Mouse (Mus musculus) stomach, postnatal 0 days (tissue): Measurements from ENCODE around the gene Tagap1. TPM values are rescaled to one million over a fixed set of nuclear protein-coding genes. Genes with fewer than 3 reads are reported as not detected.
"Not testable (repeated sequence)": the region's sequence is repeated elsewhere in the genome, so short reads cannot be mapped to it uniquely, and the experiment has no call there.

Experiments used
- ATAC-seq: fragments of 200-750 bp; cut with Nextera tagmentation; 2 replicates; pipeline ENCODE4 v1.8.0; 2017; ENCODE audit not compliant: low FRiP score, low TSS enrichment
- DNase-seq: peaks from one replicate; pipeline ENCODE4 v3.0.0-alpha.2; 2016; ENCODE audit warnings: low spot score
- H3K27ac ChIP-seq: fragments of 300-500 bp; sonication (generic); replicated peaks from 2 replicates; pipeline ENCODE4 v1.5.1; 2014; ENCODE audit warnings: mild to moderate bottlenecking, control low read depth
- H3K27me3 ChIP-seq: fragments of 300-500 bp; sonication (generic); 2 replicates; pipeline ENCODE4 v1.6.1; 2014; ENCODE audit warnings: low read length; ENCODE audit not compliant: control insufficient read depth, insufficient read depth
- H3K36me3 ChIP-seq: fragments of 300-500 bp; sonication (generic); 2 replicates; pipeline ENCODE4 v1.6.1; 2014; ENCODE audit warnings: low read length, mixed read lengths; ENCODE audit not compliant: control insufficient read depth, insufficient read depth
- H3K4me1 ChIP-seq: fragments of 300-500 bp; sonication (generic); replicated peaks from 2 replicates; pipeline ENCODE4 v1.6.1; 2014; ENCODE audit warnings: antibody characterized with exemption; ENCODE audit not compliant: control insufficient read depth, insufficient read depth
- H3K4me2 ChIP-seq: fragments of 300-500 bp; sonication (generic); replicated peaks from 2 replicates; pipeline ENCODE4 v1.6.1; 2014; ENCODE audit warnings: low read depth, mild to moderate bottlenecking, control low read depth, moderate library complexity
- H3K4me3 ChIP-seq: fragments of 300-500 bp; sonication (generic); 2 replicates; pipeline ENCODE4 v1.5.1; 2014; ENCODE audit warnings: low read depth, low read length, control low read depth
- H3K9ac ChIP-seq: fragments of 300-500 bp; sonication (generic); 2 replicates; pipeline ENCODE4 v1.6.1; 2014; ENCODE audit warnings: mild to moderate bottlenecking, low read length, control low read depth, mixed read lengths
- H3K9me3 ChIP-seq: fragments of 300-500 bp; sonication (generic); 2 replicates; pipeline ENCODE4 v1.6.1; 2016; ENCODE audit warnings: low read length; ENCODE audit not compliant: control insufficient read depth
- CTCF ChIP-seq: IDR thresholded peaks from 2 replicates; pipeline ENCODE4 v1.5.1; 2016; ENCODE audit warnings: antibody characterized with exemption, low read depth, mild to moderate bottlenecking, moderate library complexity
- WGBS: fragments of 180-500 bp; shearing (Covaris S2); extraction: QIAGEN DNeasy Blood & Tissue Kit; methylation state at CpG from one replicate; pipeline ENCODE4 v1.1.7; 2014; 5-methylcytosine and 5-hydroxymethylcytosine counted together
- polyA plus RNA-seq: library from polyadenylated mRNA; unstranded; fragments of >200 nt; fragmentation: Nextera tagmentation; extraction: Ambion mirVana; gene quantifications from 2 replicates; pipeline ENCODE4 v1.2.1, GENCODE M21; 2015

Tagap1 gene
- polyA plus RNA-seq, 1 experiment from 2014 or later, result 17.5 TPM

DNA sequence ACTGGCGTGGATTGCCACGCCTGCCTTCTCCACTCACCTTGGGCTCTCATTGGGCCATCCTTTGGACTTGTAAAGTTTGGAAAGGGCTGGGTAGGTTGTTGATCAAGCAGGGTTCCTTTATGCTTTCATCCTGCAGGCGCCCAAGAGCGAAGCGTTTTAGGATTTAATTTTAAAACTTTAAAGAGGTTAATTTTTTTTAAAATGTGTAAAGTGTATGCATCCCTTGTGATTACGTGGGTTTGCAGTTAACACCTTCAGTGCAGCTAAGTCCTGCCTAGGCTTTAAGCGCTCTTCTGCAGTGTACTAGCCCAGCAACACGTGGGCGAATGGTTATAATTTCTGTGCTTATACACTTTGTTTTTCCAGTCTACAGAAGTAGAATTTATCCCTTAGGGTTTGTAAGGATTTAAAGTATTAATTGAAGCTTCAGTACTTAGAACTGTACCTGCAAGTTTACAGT lies 12.2 kb downstream of the Tagap1 start:
- Histone ChIP-seq H3K4me3 (peak overlapping the region; percentile 49), H3K9ac (peak overlapping the region; percentile 54), H3K4me2 (peak overlapping the region; percentile 64)
- not testable (repeated sequence) for H3K9me3 ChIP-seq, H3K27ac ChIP-seq, H3K4me1 ChIP-seq, H3K36me3 ChIP-seq, DNase-seq, H3K27me3 ChIP-seq
- peak; percentile 33 for ATAC-seq
- 5% methylated on average over 9 of the region's 9 CpGs for WGBS

DNA sequence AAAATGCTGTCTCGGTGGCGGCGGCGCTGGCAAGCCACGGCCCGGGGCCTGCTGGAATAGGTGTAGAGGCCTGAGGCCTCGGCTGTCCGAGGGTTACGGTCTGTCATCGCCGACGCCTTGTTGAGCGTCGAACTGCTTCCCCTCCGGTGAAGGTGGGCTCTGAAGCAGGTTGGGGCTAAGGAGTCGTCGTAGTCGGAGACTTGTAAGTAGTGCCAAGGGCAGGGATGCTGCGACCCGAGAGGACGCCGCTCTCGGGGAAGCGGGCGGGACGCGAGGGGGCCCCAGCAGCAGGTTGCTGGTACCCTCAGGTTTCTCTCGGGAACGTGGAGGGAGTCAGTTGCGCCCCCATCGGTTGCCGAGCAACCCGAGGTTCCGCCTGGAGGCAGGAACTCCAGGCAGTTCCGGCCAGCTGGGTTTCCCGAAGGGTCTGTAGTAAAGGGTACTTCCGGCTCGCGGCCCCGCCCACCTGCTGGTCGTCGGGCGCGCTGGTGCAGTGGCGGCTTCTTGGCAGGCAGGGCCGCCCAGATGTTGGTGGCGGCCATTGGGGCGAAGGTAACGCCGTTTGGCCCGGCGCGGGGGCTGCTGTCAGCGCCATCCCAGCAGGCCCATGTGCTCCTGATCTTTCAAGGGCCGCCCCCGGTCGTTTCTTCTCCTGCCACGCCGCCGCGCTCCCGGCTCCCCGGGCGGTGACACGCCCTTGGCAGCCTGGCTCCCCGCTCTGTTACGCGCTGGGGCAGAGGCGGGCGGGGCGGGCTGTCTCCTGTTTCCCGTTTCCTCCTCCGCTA lies 12.8 kb downstream of the Tagap1 start, which contains the start of gene Rsph3b:
Gene Rsph3b (minus strand): TSS at position 699 of the 785 bp plus-strand sequence.
- DNase-seq, result peak; percentile 93
- peak; percentile 95 for ATAC-seq
- H3K27ac ChIP-seq, result peak within 1 kb of the TSS; percentile 82
- H3K4me1 ChIP-seq, H3K9me3 ChIP-seq, H3K36me3 ChIP-seq, H3K27me3 ChIP-seq: not testable (repeated sequence)
- H3K4me3 ChIP-seq, result peak within 1 kb of the TSS; percentile 49
- peak; percentile 37; the same call in 1 of the 2 replicates for TF ChIP-seq CTCF
- under 1% methylated on average over 54 of the region's 73 CpGs for WGBS
- peak within 1 kb of the TSS; percentile 64 for H3K4me2 ChIP-seq
- H3K9ac ChIP-seq, result peak within 1 kb of the TSS; percentile 54

DNA sequence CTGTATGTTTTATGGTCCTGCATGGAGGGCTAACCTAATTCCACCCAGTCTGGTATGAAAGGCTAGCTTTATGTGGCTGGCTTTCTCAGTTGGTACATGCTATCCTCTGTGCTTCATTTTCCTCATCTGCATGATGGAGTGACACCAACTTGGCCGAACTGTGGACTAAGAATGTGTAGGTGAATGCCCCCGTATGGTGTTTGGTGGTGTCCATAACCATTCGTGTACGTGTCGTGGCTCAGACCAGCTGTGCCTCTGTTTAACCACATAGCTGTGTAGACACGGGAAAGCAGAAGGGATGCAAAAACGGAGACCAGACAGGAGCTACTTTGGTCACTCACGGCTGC lies 13.3 kb downstream of the Tagap1 start:
- 0 out of 2 replicates have a peak, but pooled peaks have one; percentile 1 for ATAC-seq
- H3K4me3 ChIP-seq, H3K27me3 ChIP-seq, H3K36me3 ChIP-seq, H3K9ac ChIP-seq, H3K4me1 ChIP-seq, DNase-seq, H3K27ac ChIP-seq, H3K9me3 ChIP-seq: not testable (repeated sequence)
- no CpG with 5 or more reads among the region's 8 CpGs for WGBS
- H3K4me2 ChIP-seq, result peak overlapping the region; percentile 64

DNA sequence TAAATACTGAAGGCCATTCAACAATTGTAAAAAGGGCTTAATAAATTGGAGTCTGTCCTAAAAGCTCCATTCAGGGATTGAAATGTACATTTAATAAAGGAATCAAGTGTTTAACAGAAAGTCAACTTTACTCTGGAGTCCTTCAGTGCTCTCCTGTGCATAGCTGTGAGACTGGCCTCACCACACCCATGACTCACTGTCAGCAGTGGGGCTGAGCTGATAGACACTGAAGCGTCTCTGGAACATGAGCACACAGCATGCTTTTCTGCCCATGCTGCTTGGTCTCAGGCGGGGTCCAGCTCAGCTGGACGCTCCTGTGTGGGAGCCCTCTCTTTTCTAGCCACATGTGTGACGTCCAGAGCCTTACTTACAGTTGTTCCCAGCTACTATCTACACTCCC lies 18.4 kb downstream of the Tagap1 start:
- H3K9me3 ChIP-seq, H3K27ac ChIP-seq, DNase-seq, H3K4me3 ChIP-seq, H3K27me3 ChIP-seq, H3K36me3 ChIP-seq, H3K9ac ChIP-seq, H3K4me2 ChIP-seq, H3K4me1 ChIP-seq: not testable (repeated sequence)
- ATAC-seq, result peak; percentile 83
- WGBS, result no CpG with 5 or more reads among the region's 4 CpGs

DNA sequence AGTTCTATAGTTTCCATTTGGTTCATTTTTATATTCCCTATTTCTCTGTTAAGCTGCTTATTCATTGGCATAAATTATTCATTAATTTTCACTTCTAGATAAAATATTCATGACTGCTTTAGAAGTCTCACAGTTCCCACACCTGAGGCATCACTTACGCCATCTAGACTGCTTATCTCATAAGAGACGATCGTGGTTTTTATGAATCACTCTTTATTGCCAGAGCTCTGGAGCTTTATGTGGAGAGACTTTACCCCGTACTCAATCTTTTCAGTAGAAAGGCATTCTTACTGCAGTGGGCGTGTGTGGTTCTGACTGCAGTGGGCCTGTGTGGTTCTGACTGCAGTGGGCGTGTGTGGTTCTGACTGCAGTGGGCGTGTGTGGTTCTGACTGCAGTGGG lies 29.3 kb downstream of the Tagap1 start:
- not testable (repeated sequence) for H3K27ac ChIP-seq, H3K9me3 ChIP-seq, DNase-seq, H3K4me3 ChIP-seq, H3K36me3 ChIP-seq, ATAC-seq, H3K9ac ChIP-seq, H3K27me3 ChIP-seq, H3K4me2 ChIP-seq, H3K4me1 ChIP-seq
- WGBS, result 82% methylated on average over 6 of the region's 7 CpGs

DNA sequence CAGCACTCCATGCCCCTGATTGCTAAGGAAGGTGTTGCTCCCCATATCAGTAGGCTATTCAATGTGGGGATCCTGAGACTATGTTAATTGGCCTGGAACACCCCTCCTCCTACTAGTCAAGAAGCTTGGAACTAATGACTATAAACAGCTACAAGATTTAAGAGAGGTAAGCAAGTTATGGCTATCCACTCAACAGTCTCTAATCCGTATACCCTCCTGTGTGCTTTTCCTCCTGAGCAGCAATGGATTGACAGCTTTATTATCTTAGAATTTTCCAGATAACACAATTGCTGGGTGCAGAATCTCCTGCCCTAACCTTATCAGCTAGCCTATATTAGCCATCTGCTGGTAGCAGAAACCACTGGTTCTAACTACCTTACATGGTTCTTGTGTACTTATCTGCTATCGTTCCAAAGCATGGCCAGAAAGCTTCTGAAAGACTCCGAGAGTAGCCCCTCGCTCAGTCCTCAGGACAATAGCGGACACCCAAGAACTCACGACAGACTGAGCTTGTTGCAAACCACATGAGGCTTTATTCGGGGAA lies 40.5 kb downstream of the Tagap1 start:
- H3K27ac ChIP-seq, H3K4me2 ChIP-seq, H3K36me3 ChIP-seq, H3K27me3 ChIP-seq, H3K9ac ChIP-seq, H3K9me3 ChIP-seq, H3K4me1 ChIP-seq, H3K4me3 ChIP-seq, ATAC-seq, DNase-seq: not testable (repeated sequence)
- 83% methylated on average over 7 of the region's 7 CpGs for WGBS

DNA sequence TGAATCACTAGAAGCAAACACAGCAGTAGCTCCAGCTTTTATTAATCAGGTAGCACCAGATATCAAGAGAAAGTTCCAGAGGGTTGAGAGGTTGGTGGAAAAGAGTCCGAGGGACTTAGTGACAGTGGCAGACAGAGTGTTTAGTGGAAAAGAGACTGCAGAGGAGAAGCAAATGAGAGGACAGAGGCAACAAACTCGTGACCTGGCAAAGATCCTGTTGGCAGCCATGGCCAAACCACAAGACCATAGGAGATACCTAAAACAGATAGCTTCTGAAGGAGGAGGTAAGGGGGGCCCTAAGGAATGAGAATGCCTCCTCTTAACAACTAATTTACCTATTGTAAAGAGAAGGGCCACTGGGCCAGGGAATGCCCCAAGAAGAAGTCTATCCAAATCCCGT lies 41.6 kb downstream of the Tagap1 start:
- not testable (repeated sequence) for H3K9ac ChIP-seq, H3K4me1 ChIP-seq, H3K27ac ChIP-seq, H3K27me3 ChIP-seq, DNase-seq, H3K9me3 ChIP-seq, H3K36me3 ChIP-seq, H3K4me2 ChIP-seq, H3K4me3 ChIP-seq, ATAC-seq
- 94% methylated on average over 3 of the region's 3 CpGs for WGBS

DNA sequence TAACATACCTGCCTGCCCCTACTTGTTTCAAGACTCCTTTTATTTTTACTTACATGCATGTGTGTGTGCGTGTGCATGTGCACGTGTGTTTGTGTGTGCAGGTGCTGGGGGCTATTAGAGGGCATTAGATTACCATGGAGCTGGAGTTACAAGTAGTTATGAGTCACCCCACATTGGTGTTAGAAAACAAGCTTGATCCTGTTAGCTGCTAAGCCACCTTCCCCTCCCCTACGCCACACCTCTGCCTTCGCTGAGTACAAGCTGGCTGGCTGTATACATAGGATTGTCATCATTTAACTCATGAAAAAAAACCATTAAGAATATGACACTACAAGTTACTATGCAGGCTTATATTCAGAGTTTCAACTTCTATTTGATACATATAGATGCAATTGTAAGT lies 45.7 kb downstream of the Tagap1 start:
- H3K4me3 ChIP-seq, H3K4me2 ChIP-seq, H3K9me3 ChIP-seq, H3K27me3 ChIP-seq, H3K9ac ChIP-seq, H3K4me1 ChIP-seq, H3K36me3 ChIP-seq, DNase-seq, H3K27ac ChIP-seq: not testable (repeated sequence)
- WGBS, result 75% methylated on average over 2 of the region's 4 CpGs
- ATAC-seq, result peak; percentile 92

DNA sequence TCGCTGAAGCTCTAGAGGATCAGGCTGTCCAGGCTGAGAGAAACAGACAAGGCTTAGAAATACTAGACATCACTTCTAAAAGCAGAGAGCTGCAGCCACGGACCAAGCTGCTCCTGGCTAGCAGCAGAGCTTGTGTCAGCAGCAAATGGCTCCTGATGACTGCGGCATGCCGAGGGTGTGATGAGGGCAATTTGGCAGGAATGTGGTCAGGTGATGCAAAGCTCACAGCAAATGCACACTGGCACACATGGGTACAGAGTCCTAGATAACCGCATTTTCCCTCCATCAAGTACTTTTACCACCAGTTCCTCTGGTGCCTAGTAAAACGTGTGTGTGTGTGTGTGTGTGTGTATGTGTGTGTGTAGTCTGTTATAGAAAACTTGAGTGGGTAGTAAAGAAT lies 46.9 kb downstream of the Tagap1 start:
- not testable (repeated sequence) for H3K27me3 ChIP-seq, H3K9ac ChIP-seq, H3K9me3 ChIP-seq, H3K4me1 ChIP-seq, H3K4me3 ChIP-seq, H3K27ac ChIP-seq, H3K4me2 ChIP-seq, DNase-seq, H3K36me3 ChIP-seq
- WGBS, result 33% methylated on average over 1 of the region's 6 CpGs
- 0 out of 2 replicates have a peak, but pooled peaks have one; percentile 31 for ATAC-seq
